Mouse (Mus musculus): Measurements from ENCODE around the gene Lypd6b. TPM values are rescaled to one million over a fixed set of nuclear protein-coding genes. Genes with fewer than 3 reads are reported as not detected.

Gene Lypd6b
- polyA plus RNA-seq, 1 experiment from 2014 or later: not detected

Other genes starting within 250 kb of the Lypd6b start
- gene Kif5c, start 168.4 kb upstream of the Lypd6b start, polyA plus RNA-seq (2015; fragmentation: Nextera tagmentation; extraction: Ambion mirVana): 0.07 and 0.17 TPM in 2 replicates